Mouse (Mus musculus): ENCODE data around the gene Utf1. TPM values are rescaled to one million over a fixed set of nuclear protein-coding genes. Genes with fewer than 3 reads are reported as not detected.

Gene Utf1
- polyA plus RNA-seq, 1 experiment from 2014 or later = not detected

DNA sequence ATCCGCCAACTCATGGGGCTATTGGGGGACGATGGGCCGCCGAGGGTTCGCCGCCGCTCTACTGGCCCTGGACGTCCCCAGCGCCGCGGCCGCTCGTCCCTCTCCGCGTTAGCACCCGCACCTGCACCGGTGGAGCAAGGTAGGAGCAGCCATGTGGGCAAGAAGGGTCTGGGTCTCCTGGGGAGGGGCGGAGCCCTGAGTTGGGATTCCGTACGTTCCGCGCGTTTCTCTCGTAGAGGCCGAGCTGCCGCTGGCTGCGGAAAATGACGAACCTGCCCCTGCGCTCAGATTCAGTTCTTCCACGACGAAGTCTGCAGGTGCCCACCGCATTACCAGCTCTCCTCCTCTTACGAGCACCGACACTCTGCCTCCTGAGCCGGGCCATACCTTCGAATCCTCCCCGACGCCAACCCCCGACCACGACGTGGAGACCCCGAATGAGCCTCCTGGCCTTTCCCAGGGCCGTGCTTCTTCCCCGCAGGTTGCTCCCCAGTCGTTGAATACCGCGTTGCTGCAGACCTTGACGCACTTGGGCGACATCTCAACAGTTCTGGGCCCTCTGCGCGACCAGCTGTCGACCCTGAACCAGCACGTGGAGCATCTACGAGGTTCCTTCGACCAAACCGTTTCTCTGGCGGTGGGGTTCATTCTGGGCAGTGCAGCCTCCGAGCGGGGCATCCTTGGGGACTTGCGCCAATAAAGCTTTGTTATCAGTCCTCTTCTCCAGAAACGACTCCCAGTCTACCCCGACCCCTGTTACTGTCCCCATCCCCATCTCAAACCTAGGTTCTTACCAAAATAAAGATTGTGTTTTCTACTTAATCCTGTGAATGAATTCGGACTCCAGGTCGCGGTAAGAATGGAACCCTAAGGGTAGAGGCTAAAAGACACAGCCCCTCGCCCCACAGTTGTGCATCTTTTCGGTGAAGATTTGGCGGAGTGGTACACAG, 977 bp downstream of the Utf1 start:
- H3K4me2 ChIP-seq (replicated peaks) = peak overlapping the region; percentile 53
- no peaks in the 10 kb centered on the region for H3K9me3 ChIP-seq
- peaks cover 99% of the 10 kb centered on the region for H3K27me3 ChIP-seq
- H3K4me1 ChIP-seq (replicated peaks) = peaks cover 14% of the 10 kb centered on the region
- H3K27ac ChIP-seq = no peak overlapping the region
- no peaks in the 10 kb centered on the region for H3K36me3 ChIP-seq
- ATAC-seq = peak; percentile 63
- 3% methylated on average over 68 of the region's 68 CpGs for WGBS
- H3K9ac ChIP-seq (replicated peaks) = peak overlapping the region; percentile 52
- peak overlapping the region; percentile 34 for H3K4me3 ChIP-seq (replicated peaks)

DNA sequence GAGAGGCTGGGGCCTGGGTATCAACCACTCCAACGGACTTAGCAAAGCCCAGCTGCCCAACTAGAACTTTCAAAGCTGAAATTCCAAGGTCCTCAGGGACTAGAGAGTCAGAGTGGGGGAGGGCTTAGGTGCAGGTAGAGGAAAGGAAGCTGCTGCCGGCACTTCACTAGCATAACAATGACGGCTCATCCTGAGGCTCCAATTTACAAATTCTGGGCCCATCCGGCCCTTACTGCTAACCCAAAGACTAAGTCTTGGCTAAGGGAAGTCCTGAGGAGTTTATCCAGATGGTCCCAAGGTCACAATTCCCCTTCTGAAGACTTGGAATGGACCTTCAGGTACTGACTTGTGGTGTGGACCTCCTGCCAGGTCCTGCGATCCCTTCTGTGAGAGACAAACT, 1.9 kb downstream of the Utf1 start:
- no peak for ATAC-seq
- no peak overlapping the region for H3K4me3 ChIP-seq (replicated peaks)
- H3K36me3 ChIP-seq = no peaks in the 10 kb centered on the region
- peaks cover 100% of the 10 kb centered on the region for H3K27me3 ChIP-seq
- no peak overlapping the region for H3K27ac ChIP-seq
- peaks cover 23% of the 10 kb centered on the region for H3K4me1 ChIP-seq (replicated peaks)
- H3K9me3 ChIP-seq = no peaks in the 10 kb centered on the region
- no peak overlapping the region for H3K9ac ChIP-seq (replicated peaks)
- no peak overlapping the region for H3K4me2 ChIP-seq (replicated peaks)
- WGBS = 8% methylated on average over 5 of the region's 5 CpGs

DNA sequence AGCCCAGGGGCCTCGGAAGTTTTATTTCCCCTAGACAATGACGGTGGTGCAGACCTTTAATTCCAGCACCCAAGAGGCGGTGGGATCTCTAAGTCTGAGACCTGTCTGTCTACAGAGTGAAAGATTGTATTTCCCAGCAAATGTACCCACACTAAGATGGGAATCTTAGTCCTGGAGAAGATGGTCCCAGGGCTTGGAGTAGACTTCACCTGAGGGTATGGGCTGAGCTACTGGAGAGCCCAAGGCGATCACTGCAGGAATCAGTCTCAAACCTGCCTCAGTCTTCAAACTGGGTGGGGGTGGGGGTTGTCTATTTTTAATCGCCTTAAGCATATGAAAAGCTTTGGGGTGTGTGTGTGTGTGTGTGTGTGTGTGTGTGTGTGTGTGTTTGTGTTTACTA, 2.4 kb downstream of the Utf1 start:
- Histone ChIP-seq H3K9ac (replicated peaks) (no peak overlapping the region), H3K27ac (no peak overlapping the region), H3K36me3 (no peaks in the 10 kb centered on the region), H3K4me3 (replicated peaks) (no peak overlapping the region), H3K27me3 (peaks cover 100% of the 10 kb centered on the region), H3K9me3 (no peaks in the 10 kb centered on the region), H3K4me1 (replicated peaks) (peaks cover 28% of the 10 kb centered on the region), H3K4me2 (replicated peaks) (no peak overlapping the region)
- 24% methylated on average over 5 of the region's 5 CpGs for WGBS
- ATAC-seq = no peak

DNA sequence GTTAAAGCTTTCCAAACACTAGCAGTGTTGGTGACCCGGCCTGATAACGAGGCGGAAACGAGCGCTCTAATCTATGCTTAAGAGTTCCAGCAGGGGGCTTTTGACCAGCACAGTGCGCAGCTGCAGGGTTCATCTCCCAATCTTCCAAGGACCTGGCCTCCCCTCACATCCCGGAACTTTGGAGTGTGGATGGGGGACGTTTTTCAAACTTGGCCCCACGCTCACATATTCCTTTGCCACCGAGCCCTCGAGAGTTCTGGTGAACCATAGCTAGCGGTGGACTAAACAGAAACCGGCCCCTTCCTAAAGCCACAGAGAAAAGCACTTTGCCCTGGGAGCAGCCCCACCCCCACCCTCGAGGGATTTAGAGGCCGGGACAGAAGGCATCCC, 6.3 kb downstream of the Utf1 start:
- peaks cover 83% of the 10 kb centered on the region for H3K27me3 ChIP-seq
- peak; percentile 70 for ATAC-seq
- peak overlapping the region; percentile 59 for H3K4me2 ChIP-seq (replicated peaks)
- H3K9ac ChIP-seq (replicated peaks) = peak overlapping the region; percentile 36; the same call in 1 of the 2 replicates
- H3K36me3 ChIP-seq = no peaks in the 10 kb centered on the region
- H3K9me3 ChIP-seq = no peaks in the 10 kb centered on the region
- WGBS = under 1% methylated on average over 15 of the region's 15 CpGs
- no peak overlapping the region for H3K27ac ChIP-seq
- peak overlapping the region; percentile 37 for H3K4me3 ChIP-seq (replicated peaks)
- peaks cover 17% of the 10 kb centered on the region for H3K4me1 ChIP-seq (replicated peaks)

DNA sequence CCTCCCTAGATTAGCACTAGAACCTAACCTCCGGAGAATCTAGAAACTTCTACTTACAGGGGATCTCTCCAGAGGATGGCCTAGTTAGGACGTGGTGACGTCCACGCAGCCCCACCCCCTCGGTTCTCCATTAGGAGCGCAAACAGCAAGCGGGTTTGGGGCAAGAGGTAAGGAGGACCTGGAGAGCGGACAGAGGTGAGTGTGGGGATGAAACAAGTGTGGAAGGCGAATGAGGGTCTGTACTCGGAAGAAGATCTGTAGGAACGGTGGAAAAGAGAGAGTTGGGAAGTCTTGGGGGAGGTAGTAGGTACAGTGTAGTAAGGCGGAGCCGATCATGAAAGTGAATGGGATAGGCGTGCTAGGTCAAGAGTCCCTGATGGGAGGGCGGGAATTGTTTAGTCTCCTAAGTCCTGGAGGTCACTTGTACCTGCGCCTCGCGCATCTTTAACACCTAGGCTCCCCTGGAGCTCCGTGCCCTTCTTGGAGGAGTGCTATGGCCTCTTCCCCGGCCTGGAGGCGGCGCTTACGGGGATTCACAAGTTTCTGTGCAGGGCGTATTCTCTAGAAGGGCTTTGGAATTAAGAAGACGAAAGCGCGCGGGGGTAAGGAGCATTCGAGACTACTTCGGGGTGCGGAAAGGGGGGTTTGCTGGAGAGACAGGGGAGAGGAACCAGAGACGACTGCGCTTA, 6.8 kb downstream of the Utf1 start:
- ATAC-seq = peak; percentile 77
- H3K9me3 ChIP-seq = no peaks in the 10 kb centered on the region
- WGBS = under 1% methylated on average over 33 of the region's 33 CpGs

DNA sequence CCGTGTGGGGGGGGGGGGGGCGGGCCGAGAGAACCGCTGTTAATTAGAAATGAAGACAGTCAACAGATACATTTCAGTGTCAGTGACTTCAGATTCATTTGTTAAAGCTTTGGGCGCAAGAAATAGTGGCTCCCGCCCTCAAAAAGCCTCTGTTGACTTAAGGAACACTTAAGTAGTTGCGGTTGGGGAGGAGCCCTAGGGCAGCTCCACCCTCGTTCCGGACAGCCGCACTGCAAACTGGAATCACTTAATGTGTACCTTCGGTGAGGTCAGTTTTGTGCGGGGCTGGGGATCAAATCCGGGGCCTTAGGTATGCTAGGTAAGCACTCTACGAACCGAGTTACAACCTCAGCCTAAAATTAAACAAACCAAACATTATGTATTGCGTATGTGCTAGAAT, 7.5 kb downstream of the Utf1 start:
- Histone ChIP-seq H3K9me3 (no peaks in the 10 kb centered on the region), H3K36me3 (no peaks in the 10 kb centered on the region), H3K27ac (no peak overlapping the region), H3K27me3 (peaks cover 79% of the 10 kb centered on the region), H3K4me3 (replicated peaks) (peak overlapping the region; percentile 37), H3K9ac (replicated peaks) (no peak overlapping the region), H3K4me1 (replicated peaks) (peaks cover 17% of the 10 kb centered on the region), H3K4me2 (replicated peaks) (peak overlapping the region; percentile 59)
- 7% methylated on average over 16 of the region's 16 CpGs for WGBS
- ATAC-seq = no peak

More for the DNA sequence above, 6.8 kb downstream of the Utf1 start:
- Histone ChIP-seq H3K27ac (no peak overlapping the region), H3K4me3 (replicated peaks) (peak overlapping the region; percentile 37), H3K36me3 (no peaks in the 10 kb centered on the region), H3K4me1 (replicated peaks) (peaks cover 17% of the 10 kb centered on the region), H3K4me2 (replicated peaks) (peak overlapping the region; percentile 59), H3K27me3 (peaks cover 82% of the 10 kb centered on the region), H3K9ac (replicated peaks) (peak overlapping the region; percentile 36)

DNA sequence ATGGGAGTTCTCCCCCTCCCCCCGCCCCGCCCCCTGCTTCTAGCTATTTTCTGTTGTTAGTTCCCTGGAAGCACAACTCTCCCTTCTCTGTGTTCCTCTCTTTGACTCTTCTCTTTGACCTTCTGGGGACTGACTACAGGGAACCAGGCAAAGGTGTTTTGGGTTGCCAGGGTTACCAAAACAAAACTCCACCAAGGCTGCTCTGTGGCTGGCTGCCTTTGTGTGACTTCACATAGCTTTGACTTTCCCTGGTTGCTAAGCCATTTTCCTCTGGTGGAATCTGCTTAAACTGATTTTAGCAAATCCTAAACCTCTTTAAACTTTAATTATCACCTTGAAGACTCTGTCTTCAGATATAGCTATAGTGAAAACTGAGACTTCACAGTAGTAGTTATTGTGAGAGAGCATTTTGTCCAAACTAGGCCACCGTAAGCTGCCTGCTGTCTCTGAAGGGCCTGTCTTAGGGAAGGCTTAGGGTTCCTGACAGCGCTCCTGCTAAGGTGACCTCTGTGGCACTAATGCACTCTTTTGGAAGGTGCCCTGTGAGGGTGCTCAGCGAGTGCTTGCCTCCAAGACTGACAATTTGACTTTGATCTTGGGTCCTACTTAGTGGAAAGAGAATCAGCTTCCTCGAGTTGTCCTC, 8.5 kb downstream of the Utf1 start:
- no peak for ATAC-seq
- peaks cover 17% of the 10 kb centered on the region for H3K4me1 ChIP-seq (replicated peaks)
- no peak overlapping the region for H3K9ac ChIP-seq (replicated peaks)
- no peaks in the 10 kb centered on the region for H3K36me3 ChIP-seq
- H3K27me3 ChIP-seq = peaks cover 77% of the 10 kb centered on the region
- no peak overlapping the region for H3K4me3 ChIP-seq (replicated peaks)
- no peaks in the 10 kb centered on the region for H3K9me3 ChIP-seq
- no peak overlapping the region for H3K4me2 ChIP-seq (replicated peaks)
- 40% methylated on average over 6 of the region's 6 CpGs for WGBS
- H3K27ac ChIP-seq = no peak overlapping the region

DNA sequence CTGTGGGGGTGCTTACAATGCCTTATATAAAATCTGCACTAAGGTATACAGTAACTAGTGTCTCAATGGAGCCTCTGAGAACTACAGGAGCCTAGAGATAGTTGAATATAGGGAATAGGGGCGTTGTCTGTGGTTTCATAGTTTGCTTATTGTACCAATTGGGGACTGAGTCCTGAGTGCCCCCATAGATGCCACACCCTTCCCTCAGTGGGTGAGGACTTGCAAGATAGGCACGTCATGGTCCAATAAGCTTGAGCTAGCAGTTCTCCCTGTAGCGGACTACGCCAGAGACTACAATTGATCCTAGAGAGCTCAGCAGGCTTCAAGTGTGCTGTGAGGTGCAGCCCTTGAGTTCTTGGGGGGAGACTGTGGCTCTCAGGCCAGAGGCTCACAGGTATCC, 11.9 kb downstream of the Utf1 start:
- peaks cover 58% of the 10 kb centered on the region for H3K27me3 ChIP-seq
- no peak overlapping the region for H3K27ac ChIP-seq
- H3K9me3 ChIP-seq = no peaks in the 10 kb centered on the region
- H3K36me3 ChIP-seq = no peaks in the 10 kb centered on the region
- H3K9ac ChIP-seq (replicated peaks) = no peak overlapping the region
- H3K4me3 ChIP-seq (replicated peaks) = no peak overlapping the region
- no peak overlapping the region for H3K4me2 ChIP-seq (replicated peaks)
- peaks cover 11% of the 10 kb centered on the region for H3K4me1 ChIP-seq (replicated peaks)
- WGBS = 74% methylated on average over 4 of the region's 4 CpGs
- no peak for ATAC-seq

DNA sequence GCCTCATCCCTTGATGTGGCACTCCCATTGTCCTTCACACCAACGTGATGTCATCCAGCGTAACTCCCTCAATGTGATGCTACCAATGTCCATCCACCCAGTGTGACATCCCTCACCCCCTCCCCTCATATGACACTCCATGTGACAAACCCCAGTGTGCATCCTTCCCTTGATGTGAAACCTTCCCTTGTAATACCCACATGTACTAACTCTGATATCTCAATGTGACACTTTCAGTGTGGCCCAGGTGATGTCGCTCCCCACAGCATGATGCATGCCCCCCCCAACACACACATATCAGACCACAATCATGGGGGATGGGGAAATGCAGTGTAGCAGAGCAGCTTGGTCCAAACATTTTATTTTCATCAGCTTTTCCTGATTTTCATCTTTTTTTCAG, 13.1 kb downstream of the Utf1 start:
- H3K9me3 ChIP-seq = no peaks in the 10 kb centered on the region
- peaks cover 48% of the 10 kb centered on the region for H3K27me3 ChIP-seq
- H3K27ac ChIP-seq = no peak overlapping the region
- H3K4me3 ChIP-seq (replicated peaks) = no peak overlapping the region
- peaks cover 4% of the 10 kb centered on the region; the same call in 1 of the 2 replicates for H3K4me1 ChIP-seq (replicated peaks)
- no peak overlapping the region for H3K9ac ChIP-seq (replicated peaks)
- WGBS = 74% methylated on average over 3 of the region's 3 CpGs
- no peaks in the 10 kb centered on the region for H3K36me3 ChIP-seq
- ATAC-seq = no peak
- no peak overlapping the region for H3K4me2 ChIP-seq (replicated peaks)

DNA sequence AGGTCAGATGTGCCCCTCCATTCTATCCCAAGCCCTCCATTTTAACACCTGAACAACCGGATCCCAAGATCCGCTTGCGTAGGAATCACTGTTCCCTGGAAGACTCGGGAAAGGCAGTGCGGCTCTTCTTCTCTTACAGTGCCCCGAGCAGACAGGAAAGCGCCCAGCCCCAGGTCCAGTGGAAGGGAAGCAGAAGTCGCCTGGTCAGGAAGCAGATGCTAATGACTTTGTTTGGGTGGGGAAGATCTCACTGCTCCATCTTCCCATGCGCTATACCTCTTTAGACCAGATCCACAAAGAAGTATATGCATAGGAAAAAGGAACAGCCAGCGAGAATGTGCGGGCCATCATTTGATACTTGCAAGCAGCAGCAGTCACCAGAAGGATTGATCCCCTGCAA, 13.8 kb downstream of the Utf1 start:
- Histone ChIP-seq H3K27me3 (peaks cover 40% of the 10 kb centered on the region), H3K4me1 (replicated peaks) (peaks cover 4% of the 10 kb centered on the region; the same call in 1 of the 2 replicates), H3K4me3 (replicated peaks) (no peak overlapping the region), H3K36me3 (no peaks in the 10 kb centered on the region), H3K4me2 (replicated peaks) (no peak overlapping the region), H3K27ac (no peak overlapping the region), H3K9me3 (no peaks in the 10 kb centered on the region), H3K9ac (replicated peaks) (no peak overlapping the region)
- WGBS = 64% methylated on average over 11 of the region's 11 CpGs
- ATAC-seq = no peak

DNA sequence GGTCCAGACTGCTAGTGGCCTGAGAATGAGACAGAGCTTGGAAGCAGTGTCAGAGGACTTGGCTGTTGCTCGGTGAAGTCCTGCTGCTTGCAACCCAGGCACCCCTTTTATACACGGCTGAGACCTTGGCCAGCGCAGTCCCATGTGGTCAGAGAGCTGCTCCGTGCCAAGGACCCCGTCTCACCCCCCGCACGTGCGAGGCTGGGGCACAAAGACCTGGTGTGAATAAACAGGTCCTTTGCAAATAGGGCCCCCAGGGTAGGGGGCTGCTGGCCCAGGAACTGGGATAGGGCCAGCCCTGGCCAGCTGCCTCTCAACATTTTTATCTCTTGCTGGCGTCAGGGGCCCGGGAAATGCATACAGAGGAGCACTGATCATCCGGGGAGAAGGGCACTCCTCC, 14.4 kb downstream of the Utf1 start:
- Histone ChIP-seq H3K27me3 (peaks cover 38% of the 10 kb centered on the region), H3K4me3 (replicated peaks) (no peak overlapping the region), H3K9ac (replicated peaks) (no peak overlapping the region), H3K4me2 (replicated peaks) (no peak overlapping the region), H3K4me1 (replicated peaks) (peaks cover 4% of the 10 kb centered on the region; the same call in 1 of the 2 replicates), H3K36me3 (no peaks in the 10 kb centered on the region), H3K27ac (no peak overlapping the region), H3K9me3 (no peaks in the 10 kb centered on the region)
- no peak for ATAC-seq
- WGBS = 26% methylated on average over 11 of the region's 11 CpGs

DNA sequence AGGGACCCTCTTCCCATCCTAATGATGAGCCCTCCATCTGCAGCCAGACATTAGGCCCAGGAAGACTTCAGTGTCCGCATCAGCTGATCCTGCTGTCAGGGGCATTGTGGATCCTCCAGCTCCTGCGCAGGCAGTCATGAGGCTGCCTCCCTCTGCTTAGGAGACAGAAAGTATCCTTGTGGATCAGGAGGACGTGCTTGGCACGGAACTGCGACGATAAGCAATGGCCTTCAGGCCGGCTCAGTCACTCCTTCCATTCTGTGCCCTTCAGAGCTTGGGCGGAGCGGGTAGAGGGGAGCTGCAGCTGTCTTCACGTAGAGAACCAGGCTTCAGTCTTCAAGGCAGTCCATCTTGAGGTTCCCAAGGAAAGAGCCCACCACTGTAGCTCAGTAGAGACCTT, 17.6 kb downstream of the Utf1 start:
- H3K4me1 ChIP-seq (replicated peaks) = peaks cover 4% of the 10 kb centered on the region; the same call in 1 of the 2 replicates
- peaks cover 23% of the 10 kb centered on the region; the same call in 1 of the 2 replicates for H3K27me3 ChIP-seq
- no peaks in the 10 kb centered on the region for H3K9me3 ChIP-seq
- ATAC-seq = no peak
- no peak overlapping the region for H3K27ac ChIP-seq
- no peak overlapping the region for H3K4me3 ChIP-seq (replicated peaks)
- H3K4me2 ChIP-seq (replicated peaks) = no peak overlapping the region
- WGBS = 89% methylated on average over 10 of the region's 10 CpGs
- no peaks in the 10 kb centered on the region for H3K36me3 ChIP-seq
- H3K9ac ChIP-seq (replicated peaks) = no peak overlapping the region
